Mouse (Mus musculus): ENCODE results near the gene Olfr297. TPM values are rescaled to one million over a fixed set of nuclear protein-coding genes. Genes with fewer than 3 reads are reported as not detected.

The Olfr297 gene
- total RNA-seq (2021) = not detected
- long read RNA-seq, experiment 1 = 0 reads
- long read RNA-seq, experiment 2 = 0 reads

- DNase-seq = no peak
Observed at GRCm38 (mm10) chr7:86519668-86520067, at the start of gene Olfr297. Gene Olfr297, plus strand, starts transcription at chr7:86519968.

GRCm38 (mm10) chr7:86492384-86492783 is 27.4 kb upstream of the Olfr297 start, which contains the start of gene Olfr298:
Gene Olfr298, minus strand, starts transcription at chr7:86492484.
- no peak for DNase-seq

Other genes starting within 250 kb of the Olfr297 start
- not detected for gene Olfr310, start 242.8 kb upstream of the Olfr297 start, total RNA-seq (2021)
- not detected for gene Olfr309, start 206.3 kb upstream of the Olfr297 start, total RNA-seq (2021)
- not detected for gene Olfr308, start 194.3 kb upstream of the Olfr297 start, total RNA-seq (2021)
- not detected for gene Olfr307, start 182.4 kb upstream of the Olfr297 start, total RNA-seq (2021)
- gene Olfr305, start 153.0 kb upstream of the Olfr297 start, total RNA-seq (2021) = not detected
- not detected for gene Olfr304, start 133.3 kb upstream of the Olfr297 start, total RNA-seq (2021)
- gene Olfr303, start 122.2 kb upstream of the Olfr297 start, total RNA-seq (2021) = not detected
- gene Olfr301, start 116.1 kb upstream of the Olfr297 start, total RNA-seq (2021) = not detected
- gene Olfr299, start 60.0 kb upstream of the Olfr297 start, total RNA-seq (2021) = not detected
- gene Olfr298, start 27.5 kb upstream of the Olfr297 start, total RNA-seq (2021) = not detected
- not detected for gene Olfr295, start 63.9 kb downstream of the Olfr297 start, total RNA-seq (2021)
- gene Olfr294, start 96.7 kb downstream of the Olfr297 start, total RNA-seq (2021) = not detected
- gene Olfr293, start 129.1 kb downstream of the Olfr297 start, total RNA-seq (2021) = not detected
- gene Olfr292, start 168.4 kb downstream of the Olfr297 start, total RNA-seq (2021) = not detected